Mouse (Mus musculus): ENCODE data around the gene Vmn1r86. TPM values are rescaled to one million over a fixed set of nuclear protein-coding genes. Genes with fewer than 3 reads are reported as not detected.

The Vmn1r86 gene
- polyA plus RNA-seq, 1 experiment, result not detected

- TF ChIP-seq TCF3 (IDR thresholded peaks at IDR 0.05; ENCODE audit: insufficient read length, low read depth), result no peak
- TF ChIP-seq MAX (IDR thresholded peaks at IDR 0.05; ENCODE audit: low read depth), result no peak
- TF ChIP-seq POLR2A (IDR thresholded peaks at IDR 0.05; ENCODE audit: insufficient read length, low read depth), result no peak
- TF ChIP-seq POLR2AphosphoS2 (IDR thresholded peaks at IDR 0.05; ENCODE audit: insufficient read length, low read depth), result no peak
- TF ChIP-seq USF1 (IDR thresholded peaks at IDR 0.05; ENCODE audit: low read depth), result no peak
- no peak for TF ChIP-seq E2F4 (IDR thresholded peaks at IDR 0.05; ENCODE audit: insufficient read depth)
- no peak for TF ChIP-seq CEBPB (IDR thresholded peaks at IDR 0.05; ENCODE audit: insufficient read depth, poor library complexity, severe bottlenecking)
- TF ChIP-seq TCF12 (IDR thresholded peaks at IDR 0.05; ENCODE audit: insufficient read depth, poor library complexity, severe bottlenecking), result no peak
- TF ChIP-seq MYOG (IDR thresholded peaks at IDR 0.05; ENCODE audit: control insufficient read depth in 1 of 3, insufficient read depth in 1 of 3, insufficient read length in 2 of 3, low read depth in 2 of 3), result no peak
- no peak for TF ChIP-seq REST (IDR thresholded peaks at IDR 0.05; ENCODE audit: insufficient read depth, insufficient read length)
- no peak for TF ChIP-seq SRF (IDR thresholded peaks at IDR 0.05; ENCODE audit: control insufficient read depth, insufficient read length, low read depth)
- TF ChIP-seq MYOD1 (IDR thresholded peaks at IDR 0.05; ENCODE audit: control insufficient read depth in 1 of 3, insufficient read length in 2 of 3, low read depth in 2 of 3), result no peak
- H3K36me3 ChIP-seq (ENCODE audit: control insufficient read depth, insufficient read depth), result no peaks in the 10 kb centered on the region
- H3K79me2 ChIP-seq (ENCODE audit: control insufficient read depth, insufficient read depth), result no peaks in the 10 kb centered on the region
- no peaks in the 10 kb centered on the region for H3K27me3 ChIP-seq (ENCODE audit: control insufficient read depth, insufficient read depth, insufficient read length)
- H3K4me3 ChIP-seq, result no peak overlapping the region
- H3K4me2 ChIP-seq (ENCODE audit: low read depth), result no peak overlapping the region
- H3ac ChIP-seq (ENCODE audit: control insufficient read depth, insufficient read length), result no peak overlapping the region
Observed at GRCm38 (mm10) chr7:13056913-13057700, 62.6 kb downstream of the Vmn1r86 start.

DNA sequence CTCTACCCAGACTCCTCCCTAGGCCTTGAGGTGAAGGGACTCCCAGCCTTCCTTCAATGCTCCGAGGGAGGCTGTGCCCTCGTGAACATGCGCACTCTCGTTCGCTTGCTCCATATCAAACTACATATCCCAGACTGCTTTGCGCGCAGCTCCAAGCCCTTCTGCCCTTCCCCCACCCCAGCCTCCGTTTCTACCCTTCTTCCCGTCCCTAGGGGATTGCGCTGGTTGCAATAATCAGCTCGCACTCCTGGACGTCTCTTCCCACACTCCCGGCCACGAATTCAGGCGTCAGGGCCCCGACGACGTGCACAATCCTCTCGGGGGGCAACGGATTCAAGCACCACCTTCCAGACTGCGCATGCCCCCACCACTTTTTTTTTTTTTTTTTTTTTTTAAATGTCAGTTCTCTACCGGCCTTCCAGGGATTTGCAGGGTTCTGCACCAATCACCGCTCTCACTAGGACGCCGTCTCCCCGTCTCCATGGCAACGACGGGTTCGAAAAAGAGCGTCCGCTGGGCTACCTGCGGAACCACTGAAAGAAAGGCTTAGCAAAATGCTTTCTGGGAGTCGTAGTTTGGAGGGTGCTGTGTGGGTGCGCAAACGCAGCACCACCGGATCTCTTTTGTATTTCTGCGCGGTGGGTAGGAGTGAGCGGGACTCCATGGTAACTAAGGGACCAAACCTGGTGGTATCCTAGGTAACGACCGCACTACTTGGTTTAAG is 65.3 kb downstream of the Vmn1r86 start, which contains the start of gene Mzf1:
Gene Mzf1 (minus strand): TSS at position 478 of the 724 bp plus-strand sequence.
- H3K79me2 ChIP-seq (ENCODE audit: control insufficient read depth, insufficient read depth), result no peaks in the 10 kb centered on the region

DNA sequence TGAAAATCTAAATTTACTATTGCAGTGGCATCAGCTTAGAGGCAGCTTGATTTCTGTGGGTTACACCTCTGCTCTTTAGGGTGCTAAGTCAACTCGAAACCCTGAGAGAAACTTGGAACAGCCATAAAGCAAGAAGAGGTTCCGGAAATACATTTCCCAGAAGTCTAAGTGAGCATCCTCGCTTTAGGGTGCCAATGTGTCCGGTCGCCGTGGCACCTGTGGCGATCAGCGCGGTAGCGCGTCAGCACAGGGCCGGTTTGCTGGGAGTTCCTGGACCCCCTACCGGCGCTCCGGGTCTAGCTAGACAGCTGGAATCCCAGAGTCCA is 65.8 kb downstream of the Vmn1r86 start:
- no peaks in the 10 kb centered on the region for H3K79me2 ChIP-seq (ENCODE audit: control insufficient read depth, insufficient read depth)
- no peaks in the 10 kb centered on the region for H3K36me3 ChIP-seq (ENCODE audit: control insufficient read depth, insufficient read depth)
- peak overlapping the region; percentile 54 for H3K4me3 ChIP-seq
- TF ChIP-seq TCF3 (IDR thresholded peaks at IDR 0.05; ENCODE audit: insufficient read length, low read depth) (no peak), SRF (IDR thresholded peaks at IDR 0.05; ENCODE audit: control insufficient read depth, insufficient read length, low read depth) (no peak), E2F4 (IDR thresholded peaks at IDR 0.05; ENCODE audit: insufficient read depth) (no peak), MYOD1 (IDR thresholded peaks at IDR 0.05; ENCODE audit: control insufficient read depth in 1 of 3, insufficient read length in 2 of 3, low read depth in 2 of 3) (no peak), REST (IDR thresholded peaks at IDR 0.05; ENCODE audit: insufficient read depth, insufficient read length) (no peak), CEBPB (IDR thresholded peaks at IDR 0.05; ENCODE audit: insufficient read depth, poor library complexity, severe bottlenecking) (no peak), USF1 (IDR thresholded peaks at IDR 0.05; ENCODE audit: low read depth) (no peak), POLR2A (IDR thresholded peaks at IDR 0.05; ENCODE audit: insufficient read length, low read depth) (no peak), MAX (IDR thresholded peaks at IDR 0.05; ENCODE audit: low read depth) (no peak), POLR2AphosphoS2 (IDR thresholded peaks at IDR 0.05; ENCODE audit: insufficient read length, low read depth) (no peak), MYOG (IDR thresholded peaks at IDR 0.05; ENCODE audit: control insufficient read depth in 1 of 3, insufficient read depth in 1 of 3, insufficient read length in 2 of 3, low read depth in 2 of 3) (no peak)
- peak overlapping the region; percentile 90 for H3K4me2 ChIP-seq (ENCODE audit: low read depth)
- peak overlapping the region; percentile 61 for H3ac ChIP-seq (ENCODE audit: control insufficient read depth, insufficient read length)
- no peaks in the 10 kb centered on the region for H3K27me3 ChIP-seq (ENCODE audit: control insufficient read depth, insufficient read depth, insufficient read length)

More for the DNA sequence above, 65.3 kb downstream of the Vmn1r86 start, which contains the start of gene Mzf1:
- TF ChIP-seq POLR2A (IDR thresholded peaks at IDR 0.05; ENCODE audit: insufficient read length, low read depth) (peak; percentile 60), POLR2AphosphoS2 (IDR thresholded peaks at IDR 0.05; ENCODE audit: insufficient read length, low read depth) (no peak), REST (IDR thresholded peaks at IDR 0.05; ENCODE audit: insufficient read depth, insufficient read length) (no peak)
- H3K4me3 ChIP-seq, result peak within 1 kb of the TSS; percentile 54
- peak within 1 kb of the TSS; percentile 61 for H3ac ChIP-seq (ENCODE audit: control insufficient read depth, insufficient read length)
- H3K27me3 ChIP-seq (ENCODE audit: control insufficient read depth, insufficient read depth, insufficient read length), result no peaks in the 10 kb centered on the region
- peak within 1 kb of the TSS; percentile 90 for H3K4me2 ChIP-seq (ENCODE audit: low read depth)
- H3K36me3 ChIP-seq (ENCODE audit: control insufficient read depth, insufficient read depth), result no peaks in the 10 kb centered on the region

DNA sequence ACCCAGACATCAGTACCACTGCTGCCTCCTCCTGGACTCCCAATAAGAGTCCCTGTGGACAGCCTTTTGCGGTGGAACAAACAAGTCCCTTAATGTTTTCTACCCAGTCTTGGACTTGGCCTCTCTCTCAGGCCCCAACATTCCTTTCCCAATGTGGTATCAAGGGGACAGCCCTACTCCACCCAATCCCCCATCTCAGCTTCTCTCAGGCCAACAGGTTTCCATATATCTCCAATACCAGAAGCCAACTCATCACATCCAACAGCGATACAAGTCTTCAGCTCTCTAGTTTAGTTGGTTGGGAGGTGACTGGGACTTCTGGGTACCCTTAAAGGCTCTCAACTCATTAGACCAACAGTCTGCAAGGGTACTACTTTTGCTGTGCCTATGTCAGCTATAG is 66.2 kb downstream of the Vmn1r86 start:
- Histone ChIP-seq H3K4me2 (ENCODE audit: low read depth) (peak overlapping the region; percentile 90), H3K36me3 (ENCODE audit: control insufficient read depth, insufficient read depth) (no peaks in the 10 kb centered on the region), H3ac (ENCODE audit: control insufficient read depth, insufficient read length) (peak overlapping the region; percentile 61), H3K4me3 (peak overlapping the region; percentile 54), H3K79me2 (ENCODE audit: control insufficient read depth, insufficient read depth) (no peaks in the 10 kb centered on the region), H3K27me3 (ENCODE audit: control insufficient read depth, insufficient read depth, insufficient read length) (no peaks in the 10 kb centered on the region)
- TF ChIP-seq SRF (IDR thresholded peaks at IDR 0.05; ENCODE audit: control insufficient read depth, insufficient read length, low read depth) (no peak), USF1 (IDR thresholded peaks at IDR 0.05; ENCODE audit: low read depth) (no peak), POLR2AphosphoS2 (IDR thresholded peaks at IDR 0.05; ENCODE audit: insufficient read length, low read depth) (no peak), MYOG (IDR thresholded peaks at IDR 0.05; ENCODE audit: control insufficient read depth in 1 of 3, insufficient read depth in 1 of 3, insufficient read length in 2 of 3, low read depth in 2 of 3) (no peak), TCF12 (IDR thresholded peaks at IDR 0.05; ENCODE audit: insufficient read depth, poor library complexity, severe bottlenecking) (no peak), REST (IDR thresholded peaks at IDR 0.05; ENCODE audit: insufficient read depth, insufficient read length) (no peak), POLR2A (IDR thresholded peaks at IDR 0.05; ENCODE audit: insufficient read length, low read depth) (no peak), MAX (IDR thresholded peaks at IDR 0.05; ENCODE audit: low read depth) (no peak), CEBPB (IDR thresholded peaks at IDR 0.05; ENCODE audit: insufficient read depth, poor library complexity, severe bottlenecking) (no peak), MYOD1 (IDR thresholded peaks at IDR 0.05; ENCODE audit: control insufficient read depth in 1 of 3, insufficient read length in 2 of 3, low read depth in 2 of 3) (no peak), E2F4 (IDR thresholded peaks at IDR 0.05; ENCODE audit: insufficient read depth) (no peak), TCF3 (IDR thresholded peaks at IDR 0.05; ENCODE audit: insufficient read length, low read depth) (no peak)

All from myocyte (in vitro differentiated cells).